Mouse (Mus musculus) stomach, postnatal 0 days (tissue): ENCODE data around the gene Dhrs7b.

Experiments used
- CTCF ChIP-seq: IDR thresholded peaks from 2 replicates; pipeline ENCODE4 v1.5.1; 2016; ENCODE audit warnings: antibody characterized with exemption, low read depth, mild to moderate bottlenecking, moderate library complexity
- EP300 ChIP-seq: optimal IDR thresholded peaks from 2 replicates; pipeline ENCODE3; 2016; ENCODE audit warnings: antibody characterized with exemption

DNA sequence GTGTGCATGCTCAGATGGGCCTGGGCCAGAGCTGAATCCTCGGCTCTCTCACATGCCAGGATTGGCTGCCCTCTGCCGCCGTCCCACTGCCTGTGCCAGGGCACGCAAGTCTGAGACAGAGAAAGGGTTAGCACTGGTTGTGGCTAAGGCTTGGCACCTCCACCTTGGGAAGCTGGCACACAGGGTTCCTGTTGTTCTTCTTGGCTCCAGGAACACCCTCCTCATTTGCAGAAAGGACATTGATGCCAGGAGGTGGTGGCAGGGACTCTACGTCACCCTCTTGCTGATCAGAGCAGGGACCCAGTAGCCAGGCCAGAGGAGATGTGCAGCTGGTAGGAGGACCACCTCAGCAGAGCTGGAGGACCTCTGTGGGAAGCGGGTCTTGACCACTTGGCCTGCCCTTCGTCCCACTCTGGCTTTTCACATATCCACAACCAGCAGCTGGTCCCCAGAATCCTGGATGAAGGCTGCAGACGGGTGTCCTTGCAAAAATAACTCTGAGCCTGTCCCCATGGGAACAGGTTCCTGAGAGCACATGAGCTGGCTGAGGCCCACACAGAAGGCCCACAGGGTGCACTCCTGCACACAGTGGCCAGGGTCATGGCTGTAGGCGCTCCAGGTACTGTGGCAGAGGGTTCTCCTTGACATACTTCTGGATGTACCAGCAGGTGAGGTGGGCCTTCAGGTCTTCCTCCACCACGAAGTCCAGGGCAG, 75.1 kb downstream of the Dhrs7b start:
- TF ChIP-seq EP300 (no peak), CTCF (no peak)
